Mouse (Mus musculus) testis, adult 2 months (tissue): ENCODE measurements around the gene Exo1.

ENCODE experiments used
- CTCF ChIP-seq: fragments of 200-500 bp; IDR thresholded peaks from 2 replicates; pipeline ENCODE4 v1.5.1; 2012; ENCODE audit warnings: low read depth, mild to moderate bottlenecking, inconsistent platforms, low read length, moderate library complexity; ENCODE audit not compliant: control insufficient read depth, insufficient read depth, insufficient replicate concordance
- POLR2A ChIP-seq: fragments of 200-500 bp; IDR thresholded peaks from 2 replicates; pipeline ENCODE4 v1.6.1; 2012; ENCODE audit warnings: low read depth, mild to moderate bottlenecking, inconsistent platforms, low read length, moderate library complexity; ENCODE audit not compliant: control insufficient read depth

DNA sequence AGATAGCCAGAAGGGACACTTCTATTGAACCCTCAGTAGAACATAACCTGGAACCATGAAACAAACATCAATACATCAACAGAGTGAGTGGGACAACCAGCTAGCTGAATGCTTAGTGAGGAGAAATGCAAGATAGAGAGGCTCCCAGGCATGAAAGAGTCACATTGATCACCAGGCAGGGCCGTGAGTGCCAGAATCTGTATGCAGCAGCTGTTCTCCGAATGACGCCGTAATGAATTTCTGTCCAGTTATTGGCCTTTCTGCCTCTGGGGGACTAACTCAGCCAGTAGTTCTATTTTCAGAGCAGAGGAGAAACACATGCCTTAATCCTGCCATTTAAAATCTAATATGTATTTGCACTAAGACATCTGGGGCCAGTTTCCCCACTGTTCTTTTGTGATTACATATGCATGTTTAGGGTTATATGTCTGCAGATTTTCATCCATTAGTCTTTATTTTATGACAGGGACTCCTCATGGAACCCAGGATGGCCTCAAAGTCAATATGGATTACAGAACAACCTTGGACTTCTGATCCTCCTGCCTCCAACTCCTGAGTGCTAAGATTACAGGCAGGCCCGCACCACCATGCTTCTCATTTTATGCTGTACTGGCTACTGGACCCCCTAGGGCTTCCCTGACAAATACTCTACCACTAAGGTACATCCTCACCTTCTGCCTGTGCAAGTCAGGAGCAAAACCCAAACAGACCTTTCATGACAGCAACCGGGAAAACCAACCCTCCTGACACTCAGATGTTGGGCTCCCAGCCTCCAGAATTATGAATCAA is 8.2 kb upstream of the Exo1 start:
- TF ChIP-seq POLR2A (no peak), CTCF (no peak)
